Mouse (Mus musculus) liver, adult 2 months (tissue): ENCODE measurements around the gene Zfp592. TPM values are rescaled to one million over a fixed set of nuclear protein-coding genes. Genes with fewer than 3 reads are reported as not detected.

Source experiments
- DNase-seq: peaks from one replicate; pipeline ENCODE4 v3.0.0-alpha.2; 2011; ENCODE audit warnings: low read depth, low spot score; ENCODE audit errors: extremely low read depth
- H3K27ac ChIP-seq: fragments of 200-500 bp; replicated peaks from 2 replicates; pipeline ENCODE4 v1.5.1; 2012; ENCODE audit warnings: low read depth, mild to moderate bottlenecking, control low read depth, inconsistent platforms, low read length; ENCODE audit not compliant: insufficient read depth
- H3K27me3 ChIP-seq: fragments of 200-500 bp; 2 replicates; pipeline ENCODE4 v1.6.1; 2012; ENCODE audit warnings: mild to moderate bottlenecking, moderate library complexity, low read length, inconsistent platforms; ENCODE audit not compliant: control insufficient read depth, insufficient read depth
- H3K36me3 ChIP-seq: fragments of 200-500 bp; 2 replicates; pipeline ENCODE4 v1.6.1; 2012; ENCODE audit warnings: low read length, inconsistent platforms; ENCODE audit not compliant: control insufficient read depth, insufficient read depth
- H3K4me1 ChIP-seq: fragments of 200-500 bp; 2 replicates; pipeline ENCODE4 v1.6.1; 2011; ENCODE audit warnings: low read length; ENCODE audit not compliant: control insufficient read depth, insufficient read depth
- H3K4me3 ChIP-seq: fragments of 200-500 bp; 2 replicates; pipeline ENCODE4 v1.5.1; 2011; ENCODE audit warnings: low read depth, mild to moderate bottlenecking, control low read depth, low read length, moderate library complexity; ENCODE audit not compliant: insufficient read depth
- H3K79me2 ChIP-seq: fragments of 200-500 bp; 2 replicates; pipeline ENCODE4 v1.6.1; 2012; ENCODE audit warnings: inconsistent platforms, mild to moderate bottlenecking, low read length, moderate library complexity; ENCODE audit not compliant: control insufficient read depth, insufficient read depth
- H3K9ac ChIP-seq: fragments of 200-500 bp; 2 replicates; pipeline ENCODE4 v1.6.1; 2012; ENCODE audit warnings: low read depth, mild to moderate bottlenecking, control low read depth, inconsistent platforms, low read length
- CTCF ChIP-seq: fragments of 200-500 bp; IDR thresholded peaks from 2 replicates; pipeline ENCODE4 v1.5.1; 2011; ENCODE audit warnings: low read depth, low read length, control low read depth
- POLR2A ChIP-seq: fragments of 200-500 bp; IDR thresholded peaks from 2 replicates; pipeline ENCODE4 v1.6.1; 2011; ENCODE audit warnings: low read length, control low read depth; ENCODE audit not compliant: insufficient read depth; ENCODE audit errors: extremely low read depth
- WGBS: fragments of 180-500 bp; shearing (Covaris S2); methylation state at CpG from one replicate; pipeline ENCODE4 v1.1.7; 2018; 5-methylcytosine and 5-hydroxymethylcytosine counted together
- polyA plus RNA-seq: library from polyadenylated mRNA; depleted of rRNA; stranded (reverse); fragments of >200 nt; gene quantifications from 2 replicates; pipeline ENCODE4 v1.2.3, GENCODE M21; 2012; rRNA removed
- total RNA-seq: library from RNA; depleted of rRNA; stranded (reverse); fragments of >200 nt; gene quantifications from 2 replicates; pipeline ENCODE4 v1.2.3, GENCODE M21; 2014; rRNA removed

Gene Zfp592
- 6.7 and 9.9 TPM in 2 replicates for total RNA-seq
- 6.8 and 11.3 TPM in 2 replicates for polyA plus RNA-seq

DNA sequence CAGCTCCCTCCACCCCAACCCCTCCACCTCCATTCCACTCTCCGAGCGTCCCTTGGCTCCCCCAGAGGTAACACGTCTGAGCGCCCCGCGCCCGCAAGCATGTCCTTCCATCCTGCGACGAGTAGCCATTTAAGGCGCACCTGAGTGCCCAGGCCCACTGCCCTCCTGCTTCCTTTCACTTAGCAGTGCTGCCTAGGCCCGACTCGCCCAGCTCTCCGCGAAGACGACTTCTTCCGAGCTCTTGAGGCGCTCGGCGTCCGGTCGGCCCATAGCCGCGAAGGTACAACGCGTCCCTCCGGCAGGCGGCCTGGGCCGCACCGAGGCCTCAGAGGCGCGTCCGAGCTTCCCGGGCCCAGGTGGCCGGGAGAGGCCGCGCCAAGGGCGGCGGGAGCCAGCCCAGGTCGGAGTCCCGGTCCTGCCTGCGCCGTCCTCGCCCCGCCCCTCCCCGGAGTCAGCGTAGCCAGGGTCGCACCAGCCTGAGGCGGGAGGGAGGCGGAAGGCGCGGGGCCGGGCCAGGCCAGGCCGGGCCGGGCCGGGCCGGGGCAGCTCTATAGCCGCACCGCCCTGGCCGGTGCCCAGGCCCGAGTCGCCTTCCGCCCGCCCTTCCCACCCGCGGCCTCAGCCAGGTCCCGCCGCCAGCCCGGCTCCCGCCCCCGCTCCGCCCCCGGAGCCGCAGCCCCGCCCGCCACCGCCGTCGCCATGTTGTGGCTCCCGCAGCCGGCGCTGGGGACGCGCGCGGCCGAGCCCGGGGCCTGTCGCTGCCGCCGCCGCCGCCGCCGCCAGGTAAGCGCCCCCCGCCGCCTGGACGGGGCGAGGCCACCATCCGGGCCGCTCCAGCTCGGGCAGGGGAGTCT is at the start of gene Zfp592:
Gene Zfp592 (plus strand): TSS at position 702 of the 854 bp plus-strand sequence.
- H3K27me3 ChIP-seq, result no peaks in the 10 kb centered on the region
- H3K9ac ChIP-seq, result peak within 1 kb of the TSS; percentile 98
- H3K4me3 ChIP-seq, result peak within 1 kb of the TSS; percentile 92
- H3K79me2 ChIP-seq, result peaks cover 25% of the 10 kb centered on the region
- under 1% methylated on average over 87 of the region's 102 CpGs for WGBS
- H3K27ac ChIP-seq, result peak within 1 kb of the TSS; percentile 96
- DNase-seq, result peak; percentile 73
- H3K36me3 ChIP-seq, result no peaks in the 10 kb centered on the region
- TF ChIP-seq CTCF (no peak), POLR2A (peak; percentile 45; the same call in 1 of the 2 replicates)
- peaks cover 20% of the 10 kb centered on the region for H3K4me1 ChIP-seq

GRCm38 (mm10) chr7:80947445-80948350 is 45.8 kb upstream of the Zfp592 start, which contains the start of gene Sec11a:
Sec11a (minus strand) TSS chr7:80947780.
- DNase-seq, result peak; percentile 90
- Histone ChIP-seq H3K36me3 (no peaks in the 10 kb centered on the region), H3K79me2 (peaks cover 33% of the 10 kb centered on the region; the same call in 1 of the 2 replicates), H3K4me1 (peaks cover 18% of the 10 kb centered on the region), H3K27me3 (no peaks in the 10 kb centered on the region), H3K27ac (peak within 1 kb of the TSS; percentile 98), H3K9ac (peak within 1 kb of the TSS; percentile 89), H3K4me3 (peak within 1 kb of the TSS; percentile 87)
- TF ChIP-seq CTCF (no peak), POLR2A (peak; percentile 74)
- WGBS, result 3% methylated on average over 44 of the region's 44 CpGs

GRCm38 (mm10) chr7:80951461-80951860 is 42.0 kb upstream of the Zfp592 start:
- no peak overlapping the region for H3K4me3 ChIP-seq
- WGBS, result 21% methylated on average over 4 of the region's 4 CpGs
- DNase-seq, result peak; percentile 93
- peaks cover 13% of the 10 kb centered on the region for H3K4me1 ChIP-seq
- H3K27me3 ChIP-seq, result no peaks in the 10 kb centered on the region
- H3K79me2 ChIP-seq, result peaks cover 9% of the 10 kb centered on the region; the same call in 1 of the 2 replicates
- H3K9ac ChIP-seq, result no peak overlapping the region; the same call in 1 of the 2 replicates
- no peaks in the 10 kb centered on the region for H3K36me3 ChIP-seq
- TF ChIP-seq CTCF (no peak), POLR2A (no peak)
- H3K27ac ChIP-seq, result peak overlapping the region; percentile 92

DNA sequence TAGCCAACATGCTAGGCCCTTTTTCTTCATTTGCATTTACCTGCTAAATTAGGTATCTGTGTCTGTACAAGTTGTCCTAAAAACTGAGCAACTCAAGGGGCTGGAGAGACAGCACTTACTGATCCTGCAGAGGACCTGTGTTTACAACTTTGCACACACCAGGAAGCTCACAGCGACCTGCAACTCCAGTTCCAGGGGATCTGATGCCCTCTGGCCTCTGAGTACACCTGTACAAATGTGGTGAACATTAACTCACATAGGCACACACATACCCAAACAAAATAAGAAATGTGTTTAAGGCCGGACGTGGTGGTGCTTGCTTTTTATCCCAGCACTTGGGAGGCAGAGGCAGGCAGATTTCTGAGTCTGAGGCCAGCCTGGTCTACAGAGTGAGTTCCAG is 41.3 kb upstream of the Zfp592 start:
- peaks cover 13% of the 10 kb centered on the region for H3K4me1 ChIP-seq
- no peaks in the 10 kb centered on the region for H3K27me3 ChIP-seq
- DNase-seq, result peak; percentile 93
- no peaks in the 10 kb centered on the region for H3K36me3 ChIP-seq
- H3K9ac ChIP-seq, result no peak overlapping the region
- H3K79me2 ChIP-seq, result peaks cover 4% of the 10 kb centered on the region; the same call in 1 of the 2 replicates
- H3K27ac ChIP-seq, result peak overlapping the region; percentile 49
- no peak overlapping the region; the same call in 1 of the 2 replicates for H3K4me3 ChIP-seq
- TF ChIP-seq POLR2A (no peak), CTCF (no peak)
- WGBS, result 28% methylated on average over 3 of the region's 3 CpGs

- WGBS, result 93% methylated on average over 2 of the region's 2 CpGs
- H3K36me3 ChIP-seq, result no peaks in the 10 kb centered on the region
- no peak overlapping the region for H3K9ac ChIP-seq
- H3K27ac ChIP-seq, result no peak overlapping the region
- no peak for TF ChIP-seq CTCF
- TF ChIP-seq POLR2A, result no peak
- H3K4me3 ChIP-seq, result no peak overlapping the region
- no peaks in the 10 kb centered on the region for H3K79me2 ChIP-seq
- peaks cover 13% of the 10 kb centered on the region for H3K4me1 ChIP-seq
- no peak for DNase-seq
- H3K27me3 ChIP-seq, result no peaks in the 10 kb centered on the region
Measured at GRCm38 (mm10) chr7:80954251-80954650, 39.2 kb upstream of the Zfp592 start.
